ENCODE assay signal across 20 mouse cellular contexts in genomic region chr17:36022922-36023321, GRCm38 (mm10). TPM values are rescaled to one million over a fixed set of nuclear protein-coding genes. Genes with fewer than 3 reads are reported as not detected.
DNase-seq lines count a peak whose midpoint lies in the region; TF ChIP-seq lines count a peak whose summit lies in the region.
"Had no signal": no experiment of that assay in that cellular context is flagged by ENCODE, and none has a peak within 500 bp of the region (broad histone marks: within the 10 kb centered on the region; RNA-seq: fewer than 3 reads in every experiment).

No protein-coding gene starts in this region.

- H3K27ac ChIP-seq in layer of hippocampus, adult 2 months, result peak overlapping the region; percentile 36; the same call in 1 of the 2 replicates
- H3K27ac ChIP-seq in spleen, adult 2 months (ENCODE audit: insufficient read depth, low read length), result peak overlapping the region; percentile 90
- peak overlapping the region; percentile 84; the same call in 1 of the 2 replicates for H3K27ac ChIP-seq in brown adipose tissue, adult 24 weeks (replicated peaks; ENCODE audit: low read depth, low read length)
- peak overlapping the region; percentile 62 for H3K27ac ChIP-seq in small intestine, adult 2 months (ENCODE audit: insufficient read depth, low read depth, low read length)
- H3K27ac ChIP-seq: embryonic facial prominence, embryonic 12.5 days; hindbrain, embryonic 15.5 days; midbrain, embryonic 15.5 days had no signal

- DNase-seq in layer of hippocampus, adult 2 months (ENCODE audit: low spot score in 2 of 2), result no peak
- no peak for DNase-seq in layer of hippocampus, adult 8-10 months (ENCODE audit: low spot score in 2 of 2)
- DNase-seq in spleen, adult 2 months (ENCODE audit: low read depth in 1 of 2, low spot score in 2 of 2), result no peak
- DNase-seq in spleen, postnatal 36 days (ENCODE audit: low spot score in 2 of 2), result no peak
- DNase-seq in adrenal gland, postnatal 25 days, result no peak
- DNase-seq: cerebellum, adult 11-12 months; cerebellum, postnatal 36 days; right cerebral cortex, postnatal 25 days had no signal

- no peak for TF ChIP-seq POLR2A in spleen, adult 2 months (IDR thresholded peaks at IDR 0.05; ENCODE audit: low read depth, low read length)
- no peak for TF ChIP-seq POLR2A in small intestine, adult 2 months (IDR thresholded peaks at IDR 0.05; ENCODE audit: low read depth, low read length)

- no peaks in the 10 kb centered on the region for H3K27me3 ChIP-seq in spleen, adult 2 months (ENCODE audit: control insufficient read depth, insufficient read depth, low read length)
- H3K27me3 ChIP-seq in small intestine, adult 2 months (ENCODE audit: control insufficient read depth, insufficient read depth, low read length), result no peaks in the 10 kb centered on the region
- H3K27me3 ChIP-seq: embryonic facial prominence, embryonic 12.5 days; hindbrain, embryonic 15.5 days; midbrain, embryonic 15.5 days had no signal

- no peak for TF ChIP-seq CTCF in layer of hippocampus, adult 2 months (conservative IDR thresholded peaks at IDR 0.05)
- TF ChIP-seq CTCF in spleen, adult 2 months (IDR thresholded peaks at IDR 0.05; ENCODE audit: extremely low read depth, insufficient read depth, insufficient read length, insufficient replicate concordance), result no peak
- TF ChIP-seq CTCF in small intestine, adult 2 months (IDR thresholded peaks at IDR 0.05; ENCODE audit: extremely low read depth, insufficient read length, insufficient replicate concordance, low read depth, low read length), result no peak

- H3K4me1 ChIP-seq in spleen, adult 2 months (ENCODE audit: control insufficient read depth, insufficient read depth, insufficient read length), result peaks cover 33% of the 10 kb centered on the region
- H3K4me1 ChIP-seq in brown adipose tissue, adult 24 weeks (ENCODE audit: control insufficient read depth, insufficient read depth, insufficient read length, low read length), result peaks cover 12% of the 10 kb centered on the region
- H3K4me1 ChIP-seq in small intestine, adult 2 months (ENCODE audit: control insufficient read depth, insufficient read depth, insufficient read length, low read length), result peaks cover 22% of the 10 kb centered on the region
- H3K4me1 ChIP-seq: hindbrain, embryonic 15.5 days; midbrain, embryonic 15.5 days had no signal

- WGBS in spleen, adult 2 months, result 86% methylated on average over 6 of the region's 6 CpGs
- WGBS in small intestine, adult 2 months, result 92% methylated on average over 6 of the region's 6 CpGs

- no peak overlapping the region for H3K4me3 ChIP-seq in layer of hippocampus, adult 2 months
- H3K4me3 ChIP-seq in spleen, adult 2 months (ENCODE audit: extremely low read depth, insufficient read depth, insufficient read length), result no peak overlapping the region
- no peak overlapping the region for H3K4me3 ChIP-seq in brown adipose tissue, adult 24 weeks (ENCODE audit: insufficient read depth, low read depth, low read length)
- H3K4me3 ChIP-seq in small intestine, adult 2 months (ENCODE audit: low read depth, low read length), result no peak overlapping the region
- H3K4me3 ChIP-seq: embryonic facial prominence, embryonic 12.5 days; hindbrain, embryonic 15.5 days; midbrain, embryonic 15.5 days had no signal

- no peaks in the 10 kb centered on the region for H3K36me3 ChIP-seq in spleen, adult 2 months (ENCODE audit: control insufficient read depth, insufficient read depth, low read length)
- no peaks in the 10 kb centered on the region for H3K36me3 ChIP-seq in small intestine, adult 2 months (ENCODE audit: control insufficient read depth, insufficient read depth, low read length)
- H3K36me3 ChIP-seq: embryonic facial prominence, embryonic 12.5 days; hindbrain, embryonic 15.5 days; midbrain, embryonic 15.5 days had no signal

RNA-seq across cellular contexts. Expression of gene H2-T24, which starts 2.6 kb away (rescaled TPM):
- total RNA-seq in layer of hippocampus, adult 2 months (2021), result 1 to 10 TPM; 1.7 to 2.4 TPM
- total RNA-seq in layer of hippocampus, adult 8-10 months (2022), result 1 to 10 TPM in 3 of 4 experiments, under 1 TPM in 1; 0.80 to 4.4 (median 2.6) TPM
- polyA plus RNA-seq in spleen, adult 2 months (2012; rRNA removed), result 19.1 and 19.2 TPM in 2 replicates
- polyA plus RNA-seq in brown adipose tissue, adult 24 weeks (2012; ENCODE audit: insufficient read depth, insufficient read length, missing spikeins), result 3.3 and 3.9 TPM in 2 replicates
- polyA plus RNA-seq in small intestine, adult 2 months (2012; rRNA removed), result 0.98 and 5.4 TPM in 2 replicates
- total RNA-seq in adrenal gland, postnatal 25 days (2021), result 4.6 and 6.4 TPM in 2 replicates

RNA-seq across cellular contexts. Expression of gene H2-T23, which starts 9.7 kb away (rescaled TPM):
- 1 to 10 TPM; 5.2 to 6.0 TPM for total RNA-seq in layer of hippocampus, adult 2 months (2021)
- 10 to 100 TPM in 2 of 4 experiments, 1 to 10 TPM in 2; 6.6 to 30.9 (median 14.2) TPM for total RNA-seq in layer of hippocampus, adult 8-10 months (2022)
- polyA plus RNA-seq in spleen, adult 2 months (2012; rRNA removed), result 344 and 382 TPM in 2 replicates
- 16.3 and 22.1 TPM in 2 replicates for polyA plus RNA-seq in brown adipose tissue, adult 24 weeks (2012; ENCODE audit: insufficient read depth, insufficient read length, missing spikeins)
- polyA plus RNA-seq in small intestine, adult 2 months (2012; rRNA removed), result 268 and 784 TPM in 2 replicates
- total RNA-seq in adrenal gland, postnatal 25 days (2021), result 30.5 and 46.6 TPM in 2 replicates

RNA-seq across cellular contexts. Expression of gene H2-T22, which starts 19.6 kb away (rescaled TPM):
- total RNA-seq in layer of hippocampus, adult 2 months (2021), result 10 to 100 TPM in 1 of 2 experiments, 1 to 10 TPM in 1; 9.1 to 10.3 TPM
- 10 to 100 TPM; 15.7 to 18.4 (median 16.5) TPM for total RNA-seq in layer of hippocampus, adult 8-10 months (2022)
- 60.3 and 61.9 TPM in 2 replicates for polyA plus RNA-seq in spleen, adult 2 months (2012; rRNA removed)
- polyA plus RNA-seq in brown adipose tissue, adult 24 weeks (2012; ENCODE audit: insufficient read depth, insufficient read length, missing spikeins), result 57.5 and 83.0 TPM in 2 replicates
- polyA plus RNA-seq in small intestine, adult 2 months (2012; rRNA removed), result 32.0 and 60.5 TPM in 2 replicates
- total RNA-seq in adrenal gland, postnatal 25 days (2021), result 21.7 and 29.6 TPM in 2 replicates

RNA-seq across cellular contexts. Expression of gene Gm6034, which starts 19.8 kb away (rescaled TPM):
- not detected for total RNA-seq in layer of hippocampus, adult 2 months (2021)
- not detected for total RNA-seq in layer of hippocampus, adult 8-10 months (2022)
- polyA plus RNA-seq in spleen, adult 2 months (2012; rRNA removed), result 0.08 and 0.22 TPM in 2 replicates
- polyA plus RNA-seq in brown adipose tissue, adult 24 weeks (2012; ENCODE audit: insufficient read depth, insufficient read length, missing spikeins), result not detected in 2 replicates
- polyA plus RNA-seq in small intestine, adult 2 months (2012; rRNA removed), result not detected in 2 replicates
- total RNA-seq in adrenal gland, postnatal 25 days (2021), result not detected in 2 replicates
- total RNA-seq: heart, postnatal 25 days; layer of hippocampus, adult 18-20 months; left cerebral cortex, postnatal 10 days had no signal
- polyA plus RNA-seq: embryonic facial prominence, embryonic 12.5 days; forebrain, embryonic 11.5 days; gonadal fat pad, adult 2 months; hindbrain, embryonic 15.5 days; limb, embryonic 14.5 days; midbrain, embryonic 15.5 days; neural tube, embryonic 11.5 days had no signal

RNA-seq across cellular contexts. Expression of gene Gm11127, which starts 35.2 kb away (rescaled TPM):
- 1 to 10 TPM; 1.6 to 1.7 TPM for total RNA-seq in layer of hippocampus, adult 2 months (2021)
- 1 to 10 TPM in 3 of 4 experiments, under 1 TPM in 1; 1.00 to 5.0 (median 2.2) TPM for total RNA-seq in layer of hippocampus, adult 8-10 months (2022)
- polyA plus RNA-seq in spleen, adult 2 months (2012; rRNA removed), result 0.08 and 0.19 TPM in 2 replicates
- polyA plus RNA-seq in brown adipose tissue, adult 24 weeks (2012; ENCODE audit: insufficient read depth, insufficient read length, missing spikeins), result not detected in 2 replicates
- polyA plus RNA-seq in small intestine, adult 2 months (2012; rRNA removed), result 70.6 and 179 TPM in 2 replicates
- total RNA-seq in adrenal gland, postnatal 25 days (2021), result 1.6 and 2.2 TPM in 2 replicates
- total RNA-seq: left cerebral cortex, postnatal 10 days had no signal
- polyA plus RNA-seq: embryonic facial prominence, embryonic 12.5 days; forebrain, embryonic 11.5 days; hindbrain, embryonic 15.5 days; midbrain, embryonic 15.5 days; neural tube, embryonic 11.5 days had no signal

Comparison
In these comparisons a context has a peak if more than half of its experiments do, and no peak if none do; other contexts are left out.
1. H3K27ac ChIP-seq: peak in every context shown above with its lines; median percentile 90 in spleen, adult 2 months; 84 in brown adipose tissue, adult 24 weeks; 62 in small intestine, adult 2 months; 36 in layer of hippocampus, adult 2 months.